Mouse (Mus musculus): ENCODE measurements at regions not wholly inside any gene's neighbourhood (a gene's known extent, or its start where the extent isn't known, plus 50 kb on each side); places are given as distances from the start of the nearest gene placed in this dataset.

- TF ChIP-seq CTCF (IDR thresholded peaks at IDR 0.05; ENCODE audit: control insufficient read depth, insufficient read depth, insufficient replicate concordance, low read depth, low read length) (no peak), POLR2A (IDR thresholded peaks at IDR 0.05; ENCODE audit: control insufficient read depth, low read depth, low read length) (no peak)
Measured at GRCm38 (mm10) chr3:109273074-109273801, 67.2 kb upstream of the Vav3 start.
